Mouse (Mus musculus) heart, adult 2 months (tissue): ENCODE results near the gene 1700020A23Rik.

Source experiments
- CTCF ChIP-seq: fragments of 200-600 bp; IDR thresholded peaks from 2 replicates; pipeline ENCODE4 v1.8.1; 2022; ENCODE audit warnings: antibody characterized with exemption, mild to moderate bottlenecking, moderate library complexity
- POLR2A ChIP-seq: fragments of 200-500 bp; IDR thresholded peaks from 2 replicates; pipeline ENCODE4 v1.6.1; 2011; ENCODE audit warnings: mild to moderate bottlenecking, low read depth, low read length, control low read depth; ENCODE audit not compliant: insufficient read depth

GRCm38 (mm10) chr2:130448449-130448848 lies 43.4 kb downstream of the 1700020A23Rik start:
- no peak for TF ChIP-seq CTCF
- TF ChIP-seq POLR2A: no peak
